Mouse (Mus musculus): Measurements from ENCODE around the gene Gnat3. TPM values are rescaled to one million over a fixed set of nuclear protein-coding genes. Genes with fewer than 3 reads are reported as not detected.
"Not testable (repeated sequence)": the region's sequence is repeated elsewhere in the genome, so short reads cannot be mapped to it uniquely, and the experiment has no call there.

Gene Gnat3
- total RNA-seq (2014; rRNA removed) (not detected in 2 replicates), polyA plus RNA-seq (2012; rRNA removed) (not detected in 2 replicates)

- Histone ChIP-seq H3K27ac (replicated peaks; ENCODE audit: insufficient read depth, low read depth, low read length) (no peak within 1 kb of the TSS), H3K79me2 (ENCODE audit: control insufficient read depth, insufficient read depth, low read length) (no peaks in the 10 kb centered on the region), H3K27me3 (ENCODE audit: control insufficient read depth, insufficient read depth, low read length) (no peaks in the 10 kb centered on the region), H3K4me1 (ENCODE audit: control insufficient read depth, insufficient read depth, low read length) (peaks cover 5% of the 10 kb centered on the region; the same call in 1 of the 2 replicates), H3K36me3 (ENCODE audit: control insufficient read depth, insufficient read depth, low read length) (no peaks in the 10 kb centered on the region), H3K9ac (ENCODE audit: low read depth, low read length) (no peak within 1 kb of the TSS), H3K4me3 (ENCODE audit: insufficient read depth, low read depth, low read length) (no peak within 1 kb of the TSS)
- 95% methylated on average over 5 of the region's 5 CpGs for WGBS
- TF ChIP-seq CTCF (IDR thresholded peaks at IDR 0.05; ENCODE audit: low read depth, low read length) = no peak
- TF ChIP-seq POLR2A (IDR thresholded peaks at IDR 0.05; ENCODE audit: extremely low read depth, insufficient read depth, low read length) = no peak
- no peak for DNase-seq (ENCODE audit: extremely low read depth, low read depth, low spot score)
Observed at GRCm38 (mm10) chr5:17962249-17962648, at the start of gene Gnat3. Gene Gnat3, plus strand, starts transcription at chr5:17962549.

- Histone ChIP-seq H3K79me2 (ENCODE audit: control insufficient read depth, insufficient read depth, low read length) (no peaks in the 10 kb centered on the region), H3K27me3 (ENCODE audit: control insufficient read depth, insufficient read depth, low read length) (no peaks in the 10 kb centered on the region), H3K9ac (ENCODE audit: low read depth, low read length) (no peak overlapping the region), H3K36me3 (ENCODE audit: control insufficient read depth, insufficient read depth, low read length) (no peaks in the 10 kb centered on the region), H3K4me3 (ENCODE audit: insufficient read depth, low read depth, low read length) (no peak overlapping the region), H3K27ac (replicated peaks; ENCODE audit: insufficient read depth, low read depth, low read length) (no peak overlapping the region), H3K4me1 (ENCODE audit: control insufficient read depth, insufficient read depth, low read length) (peaks cover 4% of the 10 kb centered on the region; the same call in 1 of the 2 replicates)
- DNase-seq (ENCODE audit: extremely low read depth, low read depth, low spot score) = no peak
- TF ChIP-seq POLR2A (IDR thresholded peaks at IDR 0.05; ENCODE audit: extremely low read depth, insufficient read depth, low read length) (no peak), CTCF (IDR thresholded peaks at IDR 0.05; ENCODE audit: low read depth, low read length) (no peak)
- 85% methylated on average over 5 of the region's 5 CpGs for WGBS
Observed at GRCm38 (mm10) chr5:17918966-17919365, 43.4 kb upstream of the Gnat3 start.

GRCm38 (mm10) chr5:17923648-17924047, 38.7 kb upstream of the Gnat3 start:
- WGBS = 85% methylated on average over 3 of the region's 3 CpGs
- peak overlapping the region; percentile 26 for H3K27ac ChIP-seq (replicated peaks; ENCODE audit: insufficient read depth, low read depth, low read length)
- no peak for TF ChIP-seq CTCF (IDR thresholded peaks at IDR 0.05; ENCODE audit: low read depth, low read length)
- no peak for TF ChIP-seq POLR2A (IDR thresholded peaks at IDR 0.05; ENCODE audit: extremely low read depth, insufficient read depth, low read length)

GRCm38 (mm10) chr5:17924085-17924518, 38.2 kb upstream of the Gnat3 start:
- H3K27ac ChIP-seq (replicated peaks; ENCODE audit: insufficient read depth, low read depth, low read length) = peak overlapping the region; percentile 73; the same call in 1 of the 2 replicates
- H3K4me3 ChIP-seq (ENCODE audit: insufficient read depth, low read depth, low read length) = no peak overlapping the region
- DNase-seq (ENCODE audit: extremely low read depth, low read depth, low spot score) = peak; percentile 97
- no peak for TF ChIP-seq CTCF (IDR thresholded peaks at IDR 0.05; ENCODE audit: low read depth, low read length)
- no peak for TF ChIP-seq POLR2A (IDR thresholded peaks at IDR 0.05; ENCODE audit: extremely low read depth, insufficient read depth, low read length)
- no peaks in the 10 kb centered on the region for H3K36me3 ChIP-seq (ENCODE audit: control insufficient read depth, insufficient read depth, low read length)
- no peaks in the 10 kb centered on the region for H3K79me2 ChIP-seq (ENCODE audit: control insufficient read depth, insufficient read depth, low read length)
- WGBS = 8% methylated on average over 2 of the region's 2 CpGs
- H3K4me1 ChIP-seq (ENCODE audit: control insufficient read depth, insufficient read depth, low read length) = peaks cover 21% of the 10 kb centered on the region
- H3K27me3 ChIP-seq (ENCODE audit: control insufficient read depth, insufficient read depth, low read length) = no peaks in the 10 kb centered on the region
- H3K9ac ChIP-seq (ENCODE audit: low read depth, low read length) = no peak overlapping the region

More at GRCm38 (mm10) chr5:17923648-17924047, 38.7 kb upstream of the Gnat3 start:
- Histone ChIP-seq H3K79me2 (ENCODE audit: control insufficient read depth, insufficient read depth, low read length) (no peaks in the 10 kb centered on the region), H3K4me3 (ENCODE audit: insufficient read depth, low read depth, low read length) (no peak overlapping the region), H3K9ac (ENCODE audit: low read depth, low read length) (no peak overlapping the region), H3K4me1 (ENCODE audit: control insufficient read depth, insufficient read depth, low read length) (peaks cover 20% of the 10 kb centered on the region), H3K36me3 (ENCODE audit: control insufficient read depth, insufficient read depth, low read length) (no peaks in the 10 kb centered on the region), H3K27me3 (ENCODE audit: control insufficient read depth, insufficient read depth, low read length) (no peaks in the 10 kb centered on the region)
- DNase-seq (ENCODE audit: extremely low read depth, low read depth, low spot score) = no peak

- peak; percentile 96 for DNase-seq (ENCODE audit: extremely low read depth, low read depth, low spot score)
- WGBS = 24% methylated on average over 4 of the region's 4 CpGs
- TF ChIP-seq POLR2A (IDR thresholded peaks at IDR 0.05; ENCODE audit: extremely low read depth, insufficient read depth, low read length) (no peak), CTCF (IDR thresholded peaks at IDR 0.05; ENCODE audit: low read depth, low read length) (no peak)
Observed at GRCm38 (mm10) chr5:17928471-17928870, 33.9 kb upstream of the Gnat3 start.

GRCm38 (mm10) chr5:17929006-17929567, 33.3 kb upstream of the Gnat3 start:
- no peaks in the 10 kb centered on the region for H3K36me3 ChIP-seq (ENCODE audit: control insufficient read depth, insufficient read depth, low read length)
- no peak overlapping the region for H3K4me3 ChIP-seq (ENCODE audit: insufficient read depth, low read depth, low read length)
- no peaks in the 10 kb centered on the region for H3K27me3 ChIP-seq (ENCODE audit: control insufficient read depth, insufficient read depth, low read length)
- peak; percentile 72 for DNase-seq (ENCODE audit: extremely low read depth, low read depth, low spot score)
- 31% methylated on average over 7 of the region's 7 CpGs for WGBS
- no peak overlapping the region for H3K9ac ChIP-seq (ENCODE audit: low read depth, low read length)
- H3K4me1 ChIP-seq (ENCODE audit: control insufficient read depth, insufficient read depth, low read length) = peaks cover 19% of the 10 kb centered on the region
- TF ChIP-seq POLR2A (IDR thresholded peaks at IDR 0.05; ENCODE audit: extremely low read depth, insufficient read depth, low read length) (no peak), CTCF (IDR thresholded peaks at IDR 0.05; ENCODE audit: low read depth, low read length) (no peak)
- peak overlapping the region; percentile 20; the same call in 1 of the 2 replicates for H3K27ac ChIP-seq (replicated peaks; ENCODE audit: insufficient read depth, low read depth, low read length)
- H3K79me2 ChIP-seq (ENCODE audit: control insufficient read depth, insufficient read depth, low read length) = no peaks in the 10 kb centered on the region

More at GRCm38 (mm10) chr5:17928471-17928870, 33.9 kb upstream of the Gnat3 start:
- H3K79me2 ChIP-seq (ENCODE audit: control insufficient read depth, insufficient read depth, low read length) = no peaks in the 10 kb centered on the region
- H3K4me3 ChIP-seq (ENCODE audit: insufficient read depth, low read depth, low read length) = no peak overlapping the region
- peak overlapping the region; percentile 66 for H3K27ac ChIP-seq (replicated peaks; ENCODE audit: insufficient read depth, low read depth, low read length)
- H3K36me3 ChIP-seq (ENCODE audit: control insufficient read depth, insufficient read depth, low read length) = no peaks in the 10 kb centered on the region
- no peaks in the 10 kb centered on the region for H3K27me3 ChIP-seq (ENCODE audit: control insufficient read depth, insufficient read depth, low read length)
- no peak overlapping the region for H3K9ac ChIP-seq (ENCODE audit: low read depth, low read length)
- H3K4me1 ChIP-seq (ENCODE audit: control insufficient read depth, insufficient read depth, low read length) = peaks cover 23% of the 10 kb centered on the region

GRCm38 (mm10) chr5:17931588-17931987, 30.8 kb upstream of the Gnat3 start:
- H3K27me3 ChIP-seq (ENCODE audit: control insufficient read depth, insufficient read depth, low read length); H3K4me3 ChIP-seq (ENCODE audit: insufficient read depth, low read depth, low read length); H3K36me3 ChIP-seq (ENCODE audit: control insufficient read depth, insufficient read depth, low read length); H3K9ac ChIP-seq (ENCODE audit: low read depth, low read length); H3K27ac ChIP-seq (replicated peaks; ENCODE audit: insufficient read depth, low read depth, low read length); H3K79me2 ChIP-seq (ENCODE audit: control insufficient read depth, insufficient read depth, low read length); DNase-seq (ENCODE audit: extremely low read depth, low read depth, low spot score): not testable (repeated sequence)
- peaks cover 12% of the 10 kb centered on the region for H3K4me1 ChIP-seq (ENCODE audit: control insufficient read depth, insufficient read depth, low read length)
- 97% methylated on average over 2 of the region's 2 CpGs for WGBS

All from liver, adult 2 months (tissue).